Mouse (Mus musculus): ENCODE measurements at regions not wholly inside any gene's neighbourhood (a gene's known extent, or its start where the extent isn't known, plus 50 kb on each side); places are given as distances from the start of the nearest gene placed in this dataset.

DNA sequence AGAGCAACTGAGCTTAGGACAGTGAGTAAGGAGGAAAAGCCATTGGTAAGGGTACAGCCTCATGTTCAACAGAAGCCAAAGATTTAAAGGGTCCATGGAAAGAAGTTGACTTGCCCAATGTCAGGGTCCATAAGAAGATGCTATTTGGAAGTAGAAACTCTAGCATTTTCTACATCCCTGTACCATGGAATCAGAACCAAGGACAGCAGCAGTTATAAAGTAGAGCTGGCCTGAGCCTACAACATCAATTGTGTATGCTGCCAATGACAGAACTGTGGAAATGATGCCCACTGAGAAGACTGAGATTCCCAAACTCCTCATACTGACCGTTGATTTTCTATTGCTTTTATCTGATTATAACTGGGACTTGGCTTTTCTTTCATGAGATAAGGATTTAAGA is 107.0 kb upstream of the Nsun6 start:
- H3K4me2 ChIP-seq (ENCODE audit: low read length), result no peak overlapping the region
- ATAC-seq (no peak), DNase-seq (ENCODE audit: low spot score) (no peak)
- H3K9ac ChIP-seq (ENCODE audit: low read length), result no peak overlapping the region
- no peaks in the 10 kb centered on the region for H3K9me3 ChIP-seq (replicated peaks; ENCODE audit: control insufficient read depth, low read length)
- 91% methylated on average over 1 of the region's 1 CpGs for WGBS
- H3K36me3 ChIP-seq (ENCODE audit: control insufficient read depth, insufficient read depth, low read length), result no peaks in the 10 kb centered on the region
- no peak overlapping the region for H3K27ac ChIP-seq (ENCODE audit: low read depth, low read length)
- no peaks in the 10 kb centered on the region for H3K4me1 ChIP-seq (ENCODE audit: control insufficient read depth, insufficient read depth, low read length)
- no peak overlapping the region for H3K4me3 ChIP-seq (ENCODE audit: low read depth, low read length)
- H3K27me3 ChIP-seq (replicated peaks; ENCODE audit: control insufficient read depth, insufficient read depth, low read length), result no peaks in the 10 kb centered on the region

DNA sequence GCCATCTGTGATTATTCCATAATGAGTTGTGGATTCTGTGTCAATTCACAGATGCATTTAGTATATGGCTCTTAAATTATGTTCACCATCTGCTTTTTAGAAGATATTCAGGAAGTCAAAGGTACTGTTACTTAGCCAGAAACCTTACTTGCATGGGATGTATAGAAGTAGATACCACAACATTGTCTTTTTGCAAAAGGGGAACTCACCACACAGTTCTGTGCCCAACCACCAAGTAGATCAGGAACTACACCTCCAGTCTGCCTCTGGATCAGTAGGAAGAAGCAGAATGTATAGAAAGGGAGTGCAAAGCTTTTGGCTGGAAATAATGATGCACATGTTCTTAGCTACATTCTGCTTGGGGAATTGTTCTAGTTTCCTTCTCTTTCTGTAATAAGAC is 102.8 kb upstream of the Nsun6 start:
- Histone ChIP-seq H3K9ac (ENCODE audit: low read length) (no peak overlapping the region), H3K36me3 (ENCODE audit: control insufficient read depth, insufficient read depth, low read length) (no peaks in the 10 kb centered on the region), H3K9me3 (replicated peaks; ENCODE audit: control insufficient read depth, low read length) (no peaks in the 10 kb centered on the region), H3K4me3 (ENCODE audit: low read depth, low read length) (no peak overlapping the region), H3K27me3 (replicated peaks; ENCODE audit: control insufficient read depth, insufficient read depth, low read length) (no peaks in the 10 kb centered on the region), H3K27ac (ENCODE audit: low read depth, low read length) (no peak overlapping the region), H3K4me1 (ENCODE audit: control insufficient read depth, insufficient read depth, low read length) (no peaks in the 10 kb centered on the region), H3K4me2 (ENCODE audit: low read length) (no peak overlapping the region)
- DNase-seq (ENCODE audit: low spot score), result no peak
- ATAC-seq, result no peak

DNA sequence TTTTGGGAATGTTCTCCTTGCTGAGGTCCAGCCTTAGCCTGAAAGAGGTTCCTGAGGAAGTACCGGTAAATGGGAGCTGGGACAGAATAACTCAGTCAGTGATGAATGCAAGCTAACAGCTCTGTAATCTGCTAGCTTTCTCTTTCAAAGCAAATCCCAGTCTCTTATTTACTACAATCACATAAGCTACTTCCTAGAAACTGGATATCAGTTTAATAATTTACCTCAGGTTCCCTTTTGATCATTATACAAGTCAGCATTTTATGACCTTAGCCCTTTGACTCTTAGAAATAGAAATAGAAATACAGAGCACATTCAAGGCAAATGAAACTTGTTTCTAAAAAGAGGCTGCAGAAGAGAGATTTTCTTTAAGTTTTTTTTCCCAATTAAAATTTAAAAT is 96.0 kb upstream of the Nsun6 start:
- Histone ChIP-seq H3K4me2 (ENCODE audit: low read length) (no peak overlapping the region), H3K4me1 (ENCODE audit: control insufficient read depth, insufficient read depth, low read length) (no peaks in the 10 kb centered on the region), H3K27me3 (replicated peaks; ENCODE audit: control insufficient read depth, insufficient read depth, low read length) (no peaks in the 10 kb centered on the region), H3K4me3 (ENCODE audit: low read depth, low read length) (no peak overlapping the region), H3K9ac (ENCODE audit: low read length) (no peak overlapping the region), H3K9me3 (replicated peaks; ENCODE audit: control insufficient read depth, low read length) (no peaks in the 10 kb centered on the region), H3K36me3 (ENCODE audit: control insufficient read depth, insufficient read depth, low read length) (no peaks in the 10 kb centered on the region), H3K27ac (ENCODE audit: low read depth, low read length) (no peak overlapping the region)
- ATAC-seq, result no peak
- DNase-seq (ENCODE audit: low spot score), result no peak
- WGBS, result 92% methylated on average over 1 of the region's 1 CpGs

DNA sequence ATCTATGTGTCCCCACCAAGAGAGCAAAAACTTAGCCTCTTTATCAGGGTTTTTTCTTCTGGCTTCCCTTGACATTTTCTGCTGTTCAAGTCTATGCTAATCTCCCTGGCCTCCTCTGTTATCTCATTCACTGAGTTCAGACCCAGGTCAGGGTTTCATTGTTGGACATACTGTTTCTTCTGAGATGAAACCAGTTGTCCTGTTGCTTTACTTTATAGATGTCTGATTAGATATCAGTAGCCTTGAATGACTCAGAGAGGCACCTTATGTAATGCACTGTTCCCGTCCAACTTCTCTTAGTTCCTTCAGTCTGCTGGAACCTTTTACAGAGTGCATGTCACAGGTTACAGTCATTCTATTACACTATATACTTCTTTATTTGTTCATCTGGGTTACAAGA is 93.5 kb upstream of the Nsun6 start:
- Histone ChIP-seq H3K9me3 (replicated peaks; ENCODE audit: control insufficient read depth, low read length) (no peaks in the 10 kb centered on the region), H3K4me2 (ENCODE audit: low read length) (no peak overlapping the region), H3K36me3 (ENCODE audit: control insufficient read depth, insufficient read depth, low read length) (no peaks in the 10 kb centered on the region), H3K4me1 (ENCODE audit: control insufficient read depth, insufficient read depth, low read length) (no peaks in the 10 kb centered on the region), H3K27me3 (replicated peaks; ENCODE audit: control insufficient read depth, insufficient read depth, low read length) (no peaks in the 10 kb centered on the region), H3K4me3 (ENCODE audit: low read depth, low read length) (no peak overlapping the region), H3K9ac (ENCODE audit: low read length) (no peak overlapping the region), H3K27ac (ENCODE audit: low read depth, low read length) (no peak overlapping the region)
- DNase-seq (ENCODE audit: low spot score) (no peak), ATAC-seq (no peak)
- 87% methylated on average over 1 of the region's 1 CpGs for WGBS

DNA sequence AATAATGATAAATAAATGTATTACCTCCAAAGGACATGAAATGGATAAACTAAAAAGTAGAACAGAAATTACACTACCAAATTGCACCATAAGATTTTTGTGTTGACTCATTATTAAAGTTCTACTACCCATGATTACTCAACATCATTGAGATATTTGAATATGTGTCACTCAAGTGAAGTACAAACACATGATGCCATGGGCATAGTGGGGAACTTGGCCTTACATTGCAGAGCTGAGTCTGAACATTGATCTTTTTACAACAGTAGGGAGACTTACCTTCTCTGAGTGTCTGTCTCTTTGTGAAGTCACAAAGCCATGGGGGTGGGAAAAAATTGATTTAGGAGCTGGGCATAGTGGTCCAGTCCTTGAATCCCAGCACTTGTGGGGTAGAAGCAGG is 92.1 kb upstream of the Nsun6 start:
- H3K9ac ChIP-seq (ENCODE audit: low read length), result no peak overlapping the region
- no peaks in the 10 kb centered on the region for H3K9me3 ChIP-seq (replicated peaks; ENCODE audit: control insufficient read depth, low read length)
- H3K27me3 ChIP-seq (replicated peaks; ENCODE audit: control insufficient read depth, insufficient read depth, low read length), result no peaks in the 10 kb centered on the region
- H3K27ac ChIP-seq (ENCODE audit: low read depth, low read length), result no peak overlapping the region
- H3K4me1 ChIP-seq (ENCODE audit: control insufficient read depth, insufficient read depth, low read length), result no peaks in the 10 kb centered on the region
- DNase-seq (ENCODE audit: low spot score) (no peak), ATAC-seq (no peak)
- no peaks in the 10 kb centered on the region for H3K36me3 ChIP-seq (ENCODE audit: control insufficient read depth, insufficient read depth, low read length)
- no peak overlapping the region for H3K4me2 ChIP-seq (ENCODE audit: low read length)
- H3K4me3 ChIP-seq (ENCODE audit: low read depth, low read length), result no peak overlapping the region

DNA sequence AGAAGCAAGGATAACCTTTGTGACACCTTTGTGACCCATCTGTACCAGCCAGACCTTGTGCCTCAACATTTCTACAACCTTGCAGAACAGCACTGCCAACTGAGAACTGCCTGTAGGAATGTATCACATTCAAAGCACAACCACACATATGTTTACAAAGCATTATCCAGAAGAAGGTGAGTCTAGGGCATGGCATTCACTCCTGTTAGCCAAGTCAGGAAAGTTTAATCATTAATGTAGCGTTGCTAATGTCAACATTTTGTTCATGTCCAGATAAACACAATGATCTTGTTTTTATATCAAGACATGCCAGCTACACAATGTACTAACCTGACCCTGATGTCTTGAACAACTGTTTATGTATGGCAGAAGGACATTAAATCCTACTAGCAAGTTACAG is 91.5 kb upstream of the Nsun6 start:
- 92% methylated on average over 1 of the region's 1 CpGs for WGBS
- Histone ChIP-seq H3K9ac (ENCODE audit: low read length) (no peak overlapping the region), H3K4me2 (ENCODE audit: low read length) (no peak overlapping the region), H3K27me3 (replicated peaks; ENCODE audit: control insufficient read depth, insufficient read depth, low read length) (no peaks in the 10 kb centered on the region), H3K4me3 (ENCODE audit: low read depth, low read length) (no peak overlapping the region), H3K36me3 (ENCODE audit: control insufficient read depth, insufficient read depth, low read length) (no peaks in the 10 kb centered on the region), H3K9me3 (replicated peaks; ENCODE audit: control insufficient read depth, low read length) (no peaks in the 10 kb centered on the region), H3K4me1 (ENCODE audit: control insufficient read depth, insufficient read depth, low read length) (no peaks in the 10 kb centered on the region), H3K27ac (ENCODE audit: low read depth, low read length) (no peak overlapping the region)
- DNase-seq (ENCODE audit: low spot score), result no peak
- no peak for ATAC-seq

DNA sequence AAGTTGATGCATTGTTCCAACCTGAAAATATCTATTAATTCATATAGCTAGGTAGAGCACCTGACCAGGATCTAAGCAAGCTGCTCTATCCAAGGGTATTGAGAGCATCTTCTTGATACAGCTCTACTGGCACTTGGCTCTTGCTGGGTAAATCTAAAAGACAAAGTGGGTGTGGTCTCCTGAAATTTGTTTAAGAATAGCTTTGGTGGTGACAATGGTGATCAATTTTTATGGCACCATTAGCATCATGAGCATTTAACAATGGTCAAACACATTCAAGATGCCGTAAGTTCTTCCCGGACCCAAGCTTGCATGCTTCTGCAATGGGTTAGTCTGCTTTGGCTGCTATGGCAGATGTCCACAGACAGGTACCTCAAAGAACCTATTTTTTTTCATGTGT is 89.9 kb upstream of the Nsun6 start:
- 96% methylated on average over 2 of the region's 2 CpGs for WGBS
- no peak overlapping the region for H3K4me2 ChIP-seq (ENCODE audit: low read length)
- ATAC-seq (no peak), DNase-seq (ENCODE audit: low spot score) (no peak)
- no peaks in the 10 kb centered on the region for H3K9me3 ChIP-seq (replicated peaks; ENCODE audit: control insufficient read depth, low read length)
- H3K4me3 ChIP-seq (ENCODE audit: low read depth, low read length), result no peak overlapping the region
- no peaks in the 10 kb centered on the region for H3K27me3 ChIP-seq (replicated peaks; ENCODE audit: control insufficient read depth, insufficient read depth, low read length)
- no peaks in the 10 kb centered on the region for H3K4me1 ChIP-seq (ENCODE audit: control insufficient read depth, insufficient read depth, low read length)
- H3K9ac ChIP-seq (ENCODE audit: low read length), result no peak overlapping the region
- H3K27ac ChIP-seq (ENCODE audit: low read depth, low read length), result no peak overlapping the region
- no peaks in the 10 kb centered on the region for H3K36me3 ChIP-seq (ENCODE audit: control insufficient read depth, insufficient read depth, low read length)

DNA sequence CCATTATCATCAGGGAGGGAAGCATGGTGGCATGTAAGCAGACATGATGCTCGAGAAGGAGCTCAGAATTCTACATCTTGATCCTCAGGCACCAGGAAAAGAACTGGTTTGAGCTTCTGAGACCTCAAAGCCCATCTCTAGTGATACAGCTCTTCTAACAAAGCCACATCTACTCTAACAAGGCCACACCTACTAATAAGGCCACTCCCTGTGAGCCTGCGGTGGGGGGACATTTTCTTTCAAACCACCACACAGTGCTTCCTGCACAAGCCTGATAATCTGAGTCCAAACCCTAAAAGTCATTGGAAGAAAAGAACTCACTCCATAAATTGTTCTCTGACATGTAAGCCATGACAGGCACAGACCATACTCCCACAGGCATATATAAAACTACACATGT is 85.0 kb upstream of the Nsun6 start:
- no peaks in the 10 kb centered on the region for H3K27me3 ChIP-seq (replicated peaks; ENCODE audit: control insufficient read depth, insufficient read depth, low read length)
- no peaks in the 10 kb centered on the region for H3K36me3 ChIP-seq (ENCODE audit: control insufficient read depth, insufficient read depth, low read length)
- 90% methylated on average over 2 of the region's 2 CpGs for WGBS
- H3K27ac ChIP-seq (ENCODE audit: low read depth, low read length), result no peak overlapping the region
- no peak overlapping the region for H3K4me2 ChIP-seq (ENCODE audit: low read length)
- ATAC-seq, result no peak
- H3K9ac ChIP-seq (ENCODE audit: low read length), result no peak overlapping the region
- no peak overlapping the region for H3K4me3 ChIP-seq (ENCODE audit: low read depth, low read length)
- no peaks in the 10 kb centered on the region for H3K4me1 ChIP-seq (ENCODE audit: control insufficient read depth, insufficient read depth, low read length)
- DNase-seq (ENCODE audit: low spot score), result no peak
- H3K9me3 ChIP-seq (replicated peaks; ENCODE audit: control insufficient read depth, low read length), result no peaks in the 10 kb centered on the region
